Mouse (Mus musculus): ENCODE results near the gene Prkn. TPM values are rescaled to one million over a fixed set of nuclear protein-coding genes. Genes with fewer than 3 reads are reported as not detected.

Prkn gene
- polyA plus RNA-seq, 1 experiment from 2014 or later: 2.8 TPM

DNA sequence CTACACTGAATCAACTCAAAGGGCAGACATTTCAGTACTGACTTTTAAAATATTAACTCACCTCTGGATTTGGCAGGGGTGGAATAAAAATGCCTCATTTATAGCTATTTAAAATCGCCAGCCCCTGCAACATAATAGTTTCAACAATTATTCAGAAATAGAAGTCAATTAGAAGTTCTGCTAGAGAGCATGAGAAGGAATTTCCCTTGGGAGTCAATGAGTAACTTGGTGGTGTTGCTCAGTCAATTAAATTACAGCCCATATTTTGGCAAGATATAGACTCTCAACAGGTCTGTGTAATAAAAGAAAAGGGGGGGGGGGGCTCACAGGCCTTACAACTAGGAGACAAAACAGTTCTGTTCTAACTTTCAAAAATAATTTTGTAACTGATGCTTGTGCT, 821.7 kb downstream of the Prkn start:
- Histone ChIP-seq H3K4me3 (ENCODE audit: low read depth, low read length) (no peak overlapping the region), H3K9me3 (ENCODE audit: low read length) (no peaks in the 10 kb centered on the region), H3K9ac (replicated peaks; ENCODE audit: low read depth) (no peak overlapping the region), H3K27ac (ENCODE audit: low read length) (no peak overlapping the region), H3K27me3 (replicated peaks; ENCODE audit: insufficient read depth, low read length) (no peaks in the 10 kb centered on the region), H3K36me3 (ENCODE audit: insufficient read depth, low read length) (no peaks in the 10 kb centered on the region), H3K4me1 (ENCODE audit: insufficient read depth, low read depth, low read length) (no peaks in the 10 kb centered on the region; the same call in 1 of the 2 replicates), H3K4me2 (replicated peaks; ENCODE audit: low read depth, low read length) (no peak overlapping the region)
- no peak for ATAC-seq
- 61% methylated on average over 1 of the region's 1 CpGs for WGBS
- TF ChIP-seq EP300 (IDR thresholded peaks at IDR 0.05) (no peak), CTCF (IDR thresholded peaks at IDR 0.05) (no peak)
- no peak for DNase-seq (ENCODE audit: low spot score)

DNA sequence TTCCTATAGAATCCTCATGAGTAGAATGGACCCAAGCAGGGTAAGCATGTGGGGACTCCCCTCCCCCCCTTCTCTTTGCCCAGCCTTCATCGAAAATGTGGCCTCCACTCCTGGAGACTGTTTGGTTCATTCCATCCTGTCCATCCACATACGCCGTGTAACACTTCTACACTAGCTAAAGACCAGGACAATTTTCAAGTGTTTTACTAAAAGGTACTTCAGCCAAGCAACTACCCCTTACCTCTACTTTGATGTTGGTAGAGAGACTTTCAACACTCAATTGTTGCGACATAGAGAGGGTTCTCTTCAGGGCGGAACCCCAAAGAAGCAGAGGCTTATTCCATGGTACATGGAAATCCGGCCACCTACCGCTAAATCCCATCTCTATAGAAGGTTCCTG, 823.3 kb downstream of the Prkn start:
- no peak overlapping the region for H3K4me2 ChIP-seq (replicated peaks; ENCODE audit: low read depth, low read length)
- H3K9ac ChIP-seq (replicated peaks; ENCODE audit: low read depth): no peak overlapping the region
- WGBS: 62% methylated on average over 7 of the region's 7 CpGs
- DNase-seq (ENCODE audit: low spot score) (peak; percentile 64), ATAC-seq (peak; percentile 87)
- no peak overlapping the region for H3K27ac ChIP-seq (ENCODE audit: low read length)
- H3K36me3 ChIP-seq (ENCODE audit: insufficient read depth, low read length): no peaks in the 10 kb centered on the region
- H3K4me1 ChIP-seq (ENCODE audit: insufficient read depth, low read depth, low read length): no peaks in the 10 kb centered on the region; the same call in 1 of the 2 replicates
- TF ChIP-seq EP300 (IDR thresholded peaks at IDR 0.05) (peak; percentile 62), CTCF (IDR thresholded peaks at IDR 0.05) (no peak)
- no peaks in the 10 kb centered on the region for H3K9me3 ChIP-seq (ENCODE audit: low read length)
- H3K4me3 ChIP-seq (ENCODE audit: low read depth, low read length): no peak overlapping the region
- no peaks in the 10 kb centered on the region for H3K27me3 ChIP-seq (replicated peaks; ENCODE audit: insufficient read depth, low read length)

DNA sequence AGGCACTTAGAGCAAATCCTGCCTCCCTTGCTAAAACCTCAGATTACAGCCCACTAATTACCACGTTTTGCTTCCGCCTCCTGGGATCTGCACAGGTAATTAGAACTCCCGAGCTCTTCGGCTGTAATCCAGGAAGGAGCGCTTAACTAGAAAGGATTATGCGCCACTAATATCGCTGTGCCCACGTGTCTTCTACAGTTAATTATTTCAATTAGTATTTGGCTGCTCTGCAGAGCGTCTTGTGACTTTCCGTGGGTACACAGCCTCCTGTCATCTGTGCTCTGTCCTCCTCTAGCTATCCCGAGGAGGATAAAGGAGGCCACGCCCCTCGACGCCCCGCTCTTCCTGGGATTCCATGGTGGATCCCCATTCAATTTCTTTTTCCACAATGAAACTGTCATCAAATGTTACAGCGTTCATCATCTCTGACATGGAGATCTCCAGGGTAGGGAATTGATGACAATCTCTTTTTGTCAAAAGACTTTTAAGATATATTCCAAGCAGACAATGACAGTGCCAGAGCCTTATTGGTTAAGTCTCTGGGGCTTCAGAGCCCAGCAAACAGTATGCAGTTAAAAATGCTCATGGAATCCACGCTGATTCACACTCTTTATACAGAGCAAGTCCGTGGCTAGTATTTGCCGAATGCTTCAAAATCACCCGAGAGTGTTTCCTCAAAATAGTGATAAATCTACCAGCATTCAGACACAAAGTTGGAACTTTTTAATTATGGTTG, 824.6 kb downstream of the Prkn start:
- no peaks in the 10 kb centered on the region for H3K9me3 ChIP-seq (ENCODE audit: low read length)
- peak; percentile 9 for DNase-seq (ENCODE audit: low spot score)
- 0 out of 2 replicates have a peak overlapping the region, but pooled peaks have one; percentile 1 for H3K4me3 ChIP-seq (ENCODE audit: low read depth, low read length)
- no peaks in the 10 kb centered on the region; the same call in 1 of the 2 replicates for H3K4me1 ChIP-seq (ENCODE audit: insufficient read depth, low read depth, low read length)
- TF ChIP-seq CTCF (IDR thresholded peaks at IDR 0.05) (no peak), EP300 (IDR thresholded peaks at IDR 0.05) (no peak)
- H3K4me2 ChIP-seq (replicated peaks; ENCODE audit: low read depth, low read length): 0 out of 2 replicates have a peak overlapping the region, but pooled peaks have one; percentile 25
- WGBS: 41% methylated on average over 20 of the region's 20 CpGs
- no peak overlapping the region for H3K27ac ChIP-seq (ENCODE audit: low read length)
- H3K36me3 ChIP-seq (ENCODE audit: insufficient read depth, low read length): no peaks in the 10 kb centered on the region
- ATAC-seq: no peak
- no peaks in the 10 kb centered on the region for H3K27me3 ChIP-seq (replicated peaks; ENCODE audit: insufficient read depth, low read length)
- H3K9ac ChIP-seq (replicated peaks; ENCODE audit: low read depth): no peak overlapping the region

DNA sequence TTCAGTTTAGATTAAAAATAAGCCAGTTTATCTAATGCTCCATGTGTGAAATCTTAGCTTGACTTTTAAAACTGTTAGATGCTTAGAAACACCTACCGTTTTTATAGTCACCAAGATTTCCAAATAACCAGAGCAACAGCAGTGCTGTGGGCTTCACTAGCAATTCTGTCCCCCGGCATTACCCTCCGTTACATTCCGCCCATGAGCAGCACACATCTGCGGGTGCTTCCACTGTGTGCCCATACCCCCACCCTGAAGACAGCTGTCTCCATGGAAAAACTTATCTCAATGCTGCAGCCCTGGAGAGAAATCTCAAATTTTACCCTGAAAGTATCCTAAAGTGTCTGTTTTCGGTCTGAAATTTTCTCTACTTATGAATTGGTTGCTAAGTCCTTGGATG, 839.5 kb downstream of the Prkn start:
- TF ChIP-seq CTCF (IDR thresholded peaks at IDR 0.05) (no peak), EP300 (IDR thresholded peaks at IDR 0.05) (no peak)
- H3K9ac ChIP-seq (replicated peaks; ENCODE audit: low read depth): no peak overlapping the region
- no peak for ATAC-seq
- H3K4me2 ChIP-seq (replicated peaks; ENCODE audit: low read depth, low read length): no peak overlapping the region
- H3K4me1 ChIP-seq (ENCODE audit: insufficient read depth, low read depth, low read length): no peaks in the 10 kb centered on the region
- no peaks in the 10 kb centered on the region for H3K27me3 ChIP-seq (replicated peaks; ENCODE audit: insufficient read depth, low read length)
- no peak overlapping the region for H3K27ac ChIP-seq (ENCODE audit: low read length)
- no peaks in the 10 kb centered on the region for H3K9me3 ChIP-seq (ENCODE audit: low read length)
- no peak for DNase-seq (ENCODE audit: low spot score)
- no peak overlapping the region for H3K4me3 ChIP-seq (ENCODE audit: low read depth, low read length)
- H3K36me3 ChIP-seq (ENCODE audit: insufficient read depth, low read length): no peaks in the 10 kb centered on the region
- 83% methylated on average over 6 of the region's 6 CpGs for WGBS

DNA sequence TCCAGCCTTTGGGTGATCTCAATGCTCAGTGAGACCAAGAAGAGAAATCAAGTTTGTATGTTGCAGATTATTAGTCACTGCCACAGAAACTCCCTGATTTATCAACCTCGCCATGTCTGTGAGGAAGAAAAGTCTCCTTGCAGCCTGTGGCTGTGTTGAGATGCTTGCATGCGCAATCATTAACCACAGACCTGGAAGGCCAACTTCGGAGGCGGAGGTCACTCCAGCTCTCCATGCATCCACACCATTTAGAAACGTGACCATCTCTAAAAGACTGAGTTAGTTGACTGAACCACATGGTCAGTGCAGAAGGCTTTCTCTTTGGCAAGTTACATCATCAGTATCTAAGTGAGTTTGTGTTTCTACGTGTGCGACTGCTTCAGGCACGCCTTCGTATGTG, 840.3 kb downstream of the Prkn start:
- WGBS: 79% methylated on average over 9 of the region's 9 CpGs
- no peak overlapping the region for H3K4me3 ChIP-seq (ENCODE audit: low read depth, low read length)
- no peaks in the 10 kb centered on the region for H3K27me3 ChIP-seq (replicated peaks; ENCODE audit: insufficient read depth, low read length)
- no peaks in the 10 kb centered on the region for H3K4me1 ChIP-seq (ENCODE audit: insufficient read depth, low read depth, low read length)
- H3K9me3 ChIP-seq (ENCODE audit: low read length): no peaks in the 10 kb centered on the region
- H3K9ac ChIP-seq (replicated peaks; ENCODE audit: low read depth): no peak overlapping the region
- no peak for DNase-seq (ENCODE audit: low spot score)
- H3K27ac ChIP-seq (ENCODE audit: low read length): no peak overlapping the region
- no peaks in the 10 kb centered on the region for H3K36me3 ChIP-seq (ENCODE audit: insufficient read depth, low read length)
- no peak overlapping the region for H3K4me2 ChIP-seq (replicated peaks; ENCODE audit: low read depth, low read length)
- no peak for ATAC-seq
- TF ChIP-seq EP300 (IDR thresholded peaks at IDR 0.05) (no peak), CTCF (IDR thresholded peaks at IDR 0.05) (no peak)

DNA sequence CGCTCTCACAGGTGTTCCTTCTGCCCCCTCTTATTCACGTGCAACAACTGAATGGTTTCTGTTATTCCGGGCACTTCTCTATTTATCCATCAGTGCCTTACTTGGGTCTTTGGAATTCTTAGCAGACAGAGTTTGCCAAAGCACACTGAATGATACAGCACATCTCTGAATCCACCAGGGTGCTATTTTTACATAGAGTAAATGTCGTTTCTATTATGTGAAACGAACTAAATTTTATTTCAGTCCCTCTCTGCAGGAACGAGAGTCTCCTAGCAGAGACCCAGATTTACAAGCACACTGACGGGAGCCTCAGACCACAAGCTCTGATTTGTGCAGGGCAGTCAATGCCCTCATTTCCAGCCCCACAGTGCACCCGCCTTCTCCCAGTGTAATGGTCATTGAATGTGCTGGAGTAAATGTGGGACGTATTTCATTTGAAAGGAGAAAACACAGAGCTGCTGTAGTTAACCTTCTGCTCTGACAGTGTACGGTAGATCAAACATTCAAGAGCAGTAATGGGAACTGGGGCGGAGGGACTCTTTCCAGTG, 841.7 kb downstream of the Prkn start:
- Histone ChIP-seq H3K36me3 (ENCODE audit: insufficient read depth, low read length) (no peaks in the 10 kb centered on the region), H3K4me2 (replicated peaks; ENCODE audit: low read depth, low read length) (no peak overlapping the region), H3K9ac (replicated peaks; ENCODE audit: low read depth) (no peak overlapping the region), H3K4me3 (ENCODE audit: low read depth, low read length) (no peak overlapping the region), H3K27ac (ENCODE audit: low read length) (no peak overlapping the region), H3K27me3 (replicated peaks; ENCODE audit: insufficient read depth, low read length) (no peaks in the 10 kb centered on the region), H3K4me1 (ENCODE audit: insufficient read depth, low read depth, low read length) (no peaks in the 10 kb centered on the region), H3K9me3 (ENCODE audit: low read length) (no peaks in the 10 kb centered on the region)
- no peak for DNase-seq (ENCODE audit: low spot score)
- 63% methylated on average over 11 of the region's 11 CpGs for WGBS
- no peak for ATAC-seq
- no peak for TF ChIP-seq CTCF (IDR thresholded peaks at IDR 0.05)
- no peak for TF ChIP-seq EP300 (IDR thresholded peaks at IDR 0.05)

Data from lung, postnatal 0 days (tissue).